Comparison of ENCODE assay signal across 7 mouse cellular contexts in genomic region chr2:49764331-49764946, GRCm38 (mm10). TPM values are rescaled to one million over a fixed set of nuclear protein-coding genes. Genes with fewer than 3 reads are reported as not detected.
A peak's percentile ranks its signal among the peaks of the same experiment; 100 is the strongest.
DNase-seq lines count a peak whose midpoint lies in the region; ATAC-seq lines count a peak whose summit lies in the region.

No protein-coding gene starts in this region.

- no peak overlapping the region for H3K4me3 ChIP-seq in hindbrain, embryonic 10.5 days
- no peak overlapping the region for H3K4me3 ChIP-seq in midbrain, embryonic 11.5 days (ENCODE audit: low read depth, low read length)

- peak; percentile 64 for DNase-seq in A20 (ENCODE audit: low read depth, low spot score)
- DNase-seq in CD4-positive, CD25-positive, alpha-beta regulatory T cell, adult 2 months (ENCODE audit: low read depth, low spot score): peak; percentile 80
- DNase-seq in cerebellum, postnatal 25 days: peak; percentile 39 to 54
- DNase-seq in hindbrain, embryonic 10.5 days (ENCODE audit: low spot score): peak; percentile 57
- peak; percentile 40 for DNase-seq in left cerebral cortex, postnatal 4 days
- peak; percentile 97 for DNase-seq in midbrain, embryonic 11.5 days (ENCODE audit: low spot score, missing footprints)
- DNase-seq in thymus, postnatal 10 days (ENCODE audit: low spot score in 2 of 2): peak; percentile 22 to 66

- peaks cover 7% of the 10 kb centered on the region; the same call in 1 of the 2 replicates for H3K9me3 ChIP-seq in hindbrain, embryonic 10.5 days
- no peaks in the 10 kb centered on the region for H3K9me3 ChIP-seq in midbrain, embryonic 11.5 days (ENCODE audit: control insufficient read depth, low read length)

- H3K4me2 ChIP-seq in midbrain, embryonic 11.5 days: no peak overlapping the region

- peak; percentile 77 for ATAC-seq in midbrain, embryonic 11.5 days (ENCODE audit: low FRiP score)

- no peak overlapping the region for H3K9ac ChIP-seq in midbrain, embryonic 11.5 days (ENCODE audit: low read length)

- 0 out of 2 replicates have a peak, but pooled peaks cover 6% of the 10 kb centered on the region for H3K4me1 ChIP-seq in hindbrain, embryonic 10.5 days (replicated peaks)
- H3K4me1 ChIP-seq in midbrain, embryonic 11.5 days (ENCODE audit: control insufficient read depth, insufficient read depth, low read length): no peaks in the 10 kb centered on the region

- intact Hi-C loops in left cerebral cortex, postnatal 4 days (cut with DNase I): loop anchor here (2.0 kb wide), 1 partner anchor 508 kb away; no protein-coding TSS in a partner anchor

- no peaks in the 10 kb centered on the region for H3K27me3 ChIP-seq in hindbrain, embryonic 10.5 days (ENCODE audit: insufficient read depth, poor library complexity, severe bottlenecking)
- no peaks in the 10 kb centered on the region for H3K27me3 ChIP-seq in midbrain, embryonic 11.5 days (ENCODE audit: control insufficient read depth, insufficient read depth, low read length)

- peaks cover 90% of the 10 kb centered on the region for H3K36me3 ChIP-seq in hindbrain, embryonic 10.5 days
- peaks cover 13% of the 10 kb centered on the region for H3K36me3 ChIP-seq in midbrain, embryonic 11.5 days (ENCODE audit: control insufficient read depth, insufficient read depth, low read length)

- WGBS in hindbrain, embryonic 10.5 days: 51% methylated on average over 7 of the region's 7 CpGs
- 51% methylated on average over 7 of the region's 7 CpGs for WGBS in midbrain, embryonic 11.5 days

- no peak overlapping the region for H3K27ac ChIP-seq in hindbrain, embryonic 10.5 days
- no peak overlapping the region for H3K27ac ChIP-seq in midbrain, embryonic 11.5 days (ENCODE audit: low read depth, low read length)

RNA-seq across cellular contexts. Expression of gene Lypd6b, which starts 23.0 kb away (rescaled TPM):
- polyA plus RNA-seq in hindbrain, embryonic 10.5 days (2016; fragmentation: Nextera tagmentation; extraction: Ambion mirVana): 1.6 and 1.8 TPM in 2 replicates
- total RNA-seq in left cerebral cortex, postnatal 4 days (2021): 10 to 100 TPM; 19.3 to 21.4 TPM
- polyA plus RNA-seq in midbrain, embryonic 11.5 days (2014; fragmentation: Nextera tagmentation; extraction: Ambion mirVana): 0.36 and 0.87 TPM in 2 replicates

Comparison
In these comparisons a context has a peak if more than half of its experiments do, and no peak if none do; other contexts are left out.
1. DNase-seq: peak in every context shown above with its lines; median percentile 97 in midbrain, embryonic 11.5 days; 80 in CD4-positive, CD25-positive, alpha-beta regulatory T cell, adult 2 months; 64 in A20; 57 in hindbrain, embryonic 10.5 days; 46 in cerebellum, postnatal 25 days; 44 in thymus, postnatal 10 days; 40 in left cerebral cortex, postnatal 4 days.